Mouse (Mus musculus) C2C12 (cell line): Measurements from ENCODE around the gene Ophn1.

ENCODE experiments used
- CTCF ChIP-seq: IDR thresholded peaks from one replicate; pipeline ENCODE4 v1.5.1; 2011; ENCODE audit not compliant: control insufficient read depth, insufficient read depth, insufficient read length
- USF1 ChIP-seq: IDR thresholded peaks from one replicate; pipeline ENCODE4 v1.6.1; 2011; ENCODE audit warnings: low read depth, mild to moderate bottlenecking, control low read depth, moderate library complexity

GRCm38 (mm10) chrX:98803813-98804212, 87.0 kb downstream of the Ophn1 start:
- TF ChIP-seq CTCF (no peak), USF1 (no peak)
